Mouse (Mus musculus) liver, postnatal 0 days (tissue): ENCODE measurements around the gene Snrnp25.

Experiments used
- CTCF ChIP-seq: sonication (generic); IDR thresholded peaks from 2 replicates; pipeline ENCODE4 v1.5.1; 2016; ENCODE audit warnings: antibody characterized with exemption, low read depth
- EP300 ChIP-seq: IDR thresholded peaks from 2 replicates; pipeline ENCODE4 v1.6.1; 2016; ENCODE audit warnings: antibody characterized with exemption, low read depth, mild to moderate bottlenecking

GRCm38 (mm10) chr11:32184469-32184868 is 20.7 kb upstream of the Snrnp25 start:
- no peak for TF ChIP-seq EP300
- no peak for TF ChIP-seq CTCF
